Mouse (Mus musculus) CD4-positive, CD25-positive, alpha-beta regulatory T cell, adult 2 months (primary cell): ENCODE measurements at regions not wholly inside any gene's neighbourhood (a gene's known extent, or its start where the extent isn't known, plus 50 kb on each side); places are given as distances from the start of the nearest gene placed in this dataset.

Experiments used
- DNase-seq: peaks from one replicate; pipeline ENCODE4 v3.0.0-alpha.2; 2012; ENCODE audit warnings: low read depth, low spot score

DNA sequence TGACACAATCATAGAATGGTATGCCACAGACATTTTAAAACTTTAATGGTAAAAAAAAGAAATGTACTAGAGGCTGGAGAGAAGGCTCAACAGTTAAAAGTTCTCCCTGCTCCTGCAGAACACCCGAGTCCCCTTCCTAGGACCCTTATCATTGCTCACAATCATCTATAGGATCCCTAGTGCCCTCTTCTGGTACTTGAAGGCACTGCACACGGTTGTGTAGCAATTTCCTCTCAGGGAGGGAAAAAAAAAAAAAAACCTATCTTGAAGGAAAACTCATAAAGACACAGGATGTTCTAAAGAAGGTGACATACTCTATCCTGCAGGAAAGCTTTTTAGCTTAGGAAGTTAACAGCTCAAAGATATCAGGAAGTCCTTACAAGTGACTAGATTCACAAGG, 154.4 kb upstream of the Lmcd1 start:
- no peak for DNase-seq

DNA sequence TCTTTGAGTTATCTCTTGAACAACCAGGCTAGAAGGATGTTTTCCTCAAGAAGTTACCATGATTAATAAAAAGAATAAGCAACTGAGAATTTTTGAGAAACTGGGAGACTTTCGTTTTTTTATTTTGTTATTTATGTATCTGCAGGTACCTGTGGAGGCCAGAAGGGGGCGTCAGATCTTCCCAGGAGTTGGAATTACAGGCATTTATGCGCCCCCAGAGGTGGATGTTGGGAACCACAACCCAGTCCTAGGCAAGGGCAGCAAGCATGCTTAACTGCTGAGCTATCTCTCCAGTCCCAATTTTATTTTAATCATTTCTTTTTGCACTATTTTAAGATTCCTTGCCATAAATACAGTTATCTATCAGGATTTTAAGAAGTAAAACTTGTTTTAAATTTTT, 140.0 kb upstream of the Lmcd1 start:
- DNase-seq: no peak

DNA sequence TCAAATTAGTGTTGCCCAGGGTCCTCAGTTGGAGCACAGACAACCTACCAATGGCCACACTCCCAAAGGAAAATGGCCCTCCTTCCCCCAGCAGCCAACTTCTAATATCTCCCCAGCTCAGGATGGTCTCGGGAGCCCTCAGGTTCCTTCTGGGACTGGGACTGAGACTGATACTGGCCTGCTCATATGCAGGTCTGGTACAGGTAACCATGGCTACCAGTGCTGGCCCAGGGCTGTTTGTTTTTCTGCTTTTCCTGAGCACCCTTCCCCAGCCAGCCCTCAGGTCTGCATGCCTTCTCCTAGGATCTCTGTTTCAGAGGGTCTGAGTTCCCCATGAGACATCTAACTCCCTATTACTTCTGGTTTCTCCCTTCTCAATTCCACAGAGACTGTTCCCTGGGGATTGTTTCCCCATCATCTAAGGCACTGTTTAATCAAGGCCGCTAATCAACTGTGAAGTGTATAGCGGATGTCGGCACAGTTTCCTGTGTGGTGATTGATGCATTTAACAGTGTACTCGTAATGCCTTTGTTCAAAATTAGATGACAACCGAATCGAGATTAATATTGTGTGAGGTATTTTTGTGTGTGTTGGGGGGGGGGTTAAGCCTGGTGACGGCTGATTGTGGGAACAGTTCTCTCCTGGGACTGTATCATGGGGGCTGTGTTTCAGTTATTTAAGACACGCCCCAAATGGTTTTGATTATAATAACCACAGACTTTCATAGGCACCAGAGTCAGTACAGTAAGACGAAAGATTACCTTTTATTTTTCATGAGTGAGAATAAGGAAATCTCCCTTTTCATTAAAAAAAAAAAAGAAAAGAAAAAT, 120.8 kb upstream of the Lmcd1 start:
- no peak for DNase-seq

DNA sequence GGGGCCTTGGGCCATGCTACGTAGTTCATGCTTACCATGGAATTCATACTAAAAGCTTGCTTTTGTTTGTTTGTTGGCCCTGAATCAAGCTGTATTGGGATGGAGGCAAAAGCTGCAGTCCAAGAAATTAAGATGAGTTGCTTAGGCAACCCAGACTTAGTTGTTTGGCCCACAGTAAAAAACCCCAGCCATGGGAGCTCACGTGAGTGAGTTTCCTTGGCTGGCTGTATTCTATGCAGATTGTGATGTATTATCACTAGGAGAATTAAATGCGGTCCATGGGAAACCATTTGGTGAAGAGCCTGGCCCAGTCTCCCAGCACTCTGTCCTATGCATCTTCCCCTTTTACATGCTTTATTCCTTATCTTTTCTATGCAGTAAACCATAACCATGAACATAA, 106.1 kb upstream of the Lmcd1 start:
- no peak for DNase-seq

GRCm38 (mm10) chr6:112176344-112176743, 97.2 kb upstream of the Lmcd1 start:
- no peak for DNase-seq

- no peak for DNase-seq
Measured at GRCm38 (mm10) chr6:112187636-112188035, 85.9 kb upstream of the Lmcd1 start.

DNA sequence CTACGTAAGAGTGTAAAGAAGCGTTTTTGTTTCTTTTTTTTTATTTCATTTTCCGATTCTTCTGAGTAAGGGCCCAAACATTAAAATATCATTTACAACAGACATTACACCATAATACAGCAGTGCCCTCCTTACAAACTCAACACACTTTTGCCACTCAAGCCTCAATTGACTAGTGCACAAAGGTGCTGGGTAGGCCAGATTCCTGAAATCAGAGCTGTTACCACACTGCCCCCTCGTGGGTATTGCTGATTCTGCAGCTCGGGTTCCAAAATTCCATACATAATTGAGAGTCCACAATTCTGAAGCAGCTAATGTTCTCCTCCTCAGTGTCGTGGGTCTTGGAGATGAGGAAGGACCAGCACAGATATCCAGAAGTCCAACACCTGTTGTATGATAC, 82.5 kb upstream of the Lmcd1 start:
- peak; percentile 12 for DNase-seq

GRCm38 (mm10) chr6:112197445-112197844, 76.1 kb upstream of the Lmcd1 start:
- DNase-seq: peak; percentile 47

GRCm38 (mm10) chr6:112199241-112199640, 74.3 kb upstream of the Lmcd1 start:
- no peak for DNase-seq

GRCm38 (mm10) chr6:112202120-112202519, 71.4 kb upstream of the Lmcd1 start:
- DNase-seq: no peak

DNA sequence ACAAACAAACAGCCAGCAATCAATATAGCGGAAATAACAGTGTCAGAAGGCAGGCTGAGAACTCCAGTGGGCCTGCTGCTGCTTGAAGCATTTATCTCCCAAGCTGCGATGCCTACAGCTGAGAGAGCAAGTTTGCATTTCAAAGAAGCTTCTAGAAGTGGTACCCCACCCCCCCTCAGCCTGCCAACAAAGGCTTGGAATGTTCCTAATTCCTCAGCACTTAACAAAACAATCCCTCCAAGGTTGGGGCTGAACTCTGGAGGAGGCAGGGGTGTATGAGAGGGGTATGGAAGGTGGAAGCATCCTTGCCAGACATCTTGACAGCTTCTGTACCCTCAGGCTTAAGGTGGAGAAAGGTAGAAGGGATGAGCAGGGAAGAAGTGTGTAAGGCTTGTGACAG, 70.2 kb upstream of the Lmcd1 start:
- DNase-seq: no peak

- no peak for DNase-seq
Measured at GRCm38 (mm10) chr6:112204956-112205355, 68.6 kb upstream of the Lmcd1 start.

DNA sequence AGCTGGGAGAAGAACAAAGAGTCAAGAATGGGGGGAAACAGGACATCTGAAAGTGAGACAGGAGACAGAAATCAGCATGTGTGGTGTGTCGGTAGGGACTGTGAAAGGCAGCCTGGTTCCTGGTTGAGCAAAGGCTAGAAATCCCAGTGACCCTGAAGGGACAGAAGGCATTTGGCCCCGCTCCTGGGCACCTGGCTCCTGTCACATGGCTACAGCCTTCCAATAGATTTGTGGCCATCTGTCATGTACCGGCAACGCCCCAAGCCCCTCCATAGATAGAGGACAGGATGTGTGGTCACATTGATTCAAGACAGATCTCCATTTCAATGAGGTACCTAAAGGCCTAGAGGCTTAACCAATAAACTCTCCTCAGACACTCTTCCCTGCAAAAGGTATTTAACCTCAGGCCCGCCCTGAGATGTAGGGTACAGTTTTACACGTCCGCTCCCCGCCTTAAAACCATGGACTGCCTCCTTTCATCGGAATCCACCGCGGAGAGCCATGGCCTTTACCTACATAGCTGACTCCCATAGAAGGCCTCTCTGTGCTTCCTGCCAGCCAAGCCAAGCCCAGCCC, 68.0 kb upstream of the Lmcd1 start:
- no peak for DNase-seq

DNA sequence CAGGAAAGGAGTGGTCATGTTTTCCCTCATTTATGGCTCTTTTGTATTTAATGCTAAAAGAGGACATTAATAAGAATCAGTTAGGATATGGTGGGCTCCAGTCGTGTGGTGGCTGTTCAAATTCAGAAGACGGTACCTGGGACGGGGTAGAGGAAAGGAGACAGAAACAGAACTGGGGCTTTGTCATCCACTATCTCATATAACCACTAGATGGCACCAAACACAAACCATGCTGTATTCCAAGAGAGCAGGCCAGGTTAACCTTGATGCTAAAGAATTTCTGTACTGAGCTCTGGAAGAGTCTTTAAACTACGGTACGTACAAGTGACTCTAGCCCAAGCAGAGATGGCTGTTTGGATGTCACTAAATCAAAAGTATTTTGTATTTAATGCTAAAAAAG, 66.3 kb upstream of the Lmcd1 start:
- DNase-seq: peak; percentile 32

DNA sequence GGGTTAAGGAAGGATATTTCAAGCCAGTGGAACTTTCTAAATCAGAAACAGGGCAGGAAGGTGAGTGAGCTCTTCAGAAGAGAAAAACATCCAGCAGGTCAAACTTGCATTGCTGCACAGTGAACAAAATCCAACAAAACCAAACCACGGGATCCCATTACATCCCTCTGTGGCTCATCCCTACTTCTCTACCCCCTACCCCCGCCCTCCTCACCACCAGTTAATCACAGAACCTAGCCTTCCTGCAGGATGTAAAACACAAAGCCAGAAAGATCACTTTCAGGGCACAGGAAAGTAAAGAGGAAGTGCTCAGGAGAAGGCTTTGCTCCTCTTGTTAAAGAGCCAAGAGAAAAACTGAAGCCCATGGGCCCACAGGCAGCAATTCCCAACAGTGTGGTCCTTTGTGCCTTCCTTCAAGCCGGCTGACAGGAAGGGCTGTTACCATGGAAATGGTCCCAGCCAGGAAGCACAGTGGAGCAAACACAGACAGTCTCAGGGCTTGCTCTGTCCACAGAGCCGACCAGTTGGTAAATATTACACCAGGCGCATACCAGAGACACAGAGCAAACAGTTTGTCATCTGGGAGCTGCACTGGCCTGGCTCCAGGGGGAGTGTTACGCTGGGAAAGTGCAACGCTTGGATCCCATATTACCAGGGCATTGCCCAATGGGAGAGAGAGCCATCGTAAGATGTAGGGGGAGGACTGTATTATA, 63.2 kb upstream of the Lmcd1 start:
- no peak for DNase-seq

- no peak for DNase-seq
Measured at GRCm38 (mm10) chr6:112216868-112217267, 56.7 kb upstream of the Lmcd1 start.

DNA sequence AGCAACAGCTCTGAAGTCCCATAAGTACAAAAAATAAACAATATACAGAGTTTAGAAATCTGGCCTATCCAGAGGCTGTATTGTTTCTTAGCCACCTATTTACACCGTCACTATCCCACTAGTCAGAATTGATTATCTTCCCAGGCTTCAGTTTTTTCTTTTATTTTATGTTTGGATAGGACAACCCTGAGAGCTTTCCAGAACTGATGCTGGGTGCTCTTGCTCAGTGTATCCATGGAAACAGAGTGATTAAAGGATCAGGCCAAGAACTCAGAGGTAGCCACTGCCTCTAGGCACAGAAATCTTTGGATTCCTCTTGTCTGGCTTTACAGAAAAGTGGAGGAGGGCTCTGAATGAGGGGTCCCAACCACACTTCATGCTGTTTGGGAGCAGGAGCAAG, 55.3 kb upstream of the Lmcd1 start:
- DNase-seq: no peak

DNA sequence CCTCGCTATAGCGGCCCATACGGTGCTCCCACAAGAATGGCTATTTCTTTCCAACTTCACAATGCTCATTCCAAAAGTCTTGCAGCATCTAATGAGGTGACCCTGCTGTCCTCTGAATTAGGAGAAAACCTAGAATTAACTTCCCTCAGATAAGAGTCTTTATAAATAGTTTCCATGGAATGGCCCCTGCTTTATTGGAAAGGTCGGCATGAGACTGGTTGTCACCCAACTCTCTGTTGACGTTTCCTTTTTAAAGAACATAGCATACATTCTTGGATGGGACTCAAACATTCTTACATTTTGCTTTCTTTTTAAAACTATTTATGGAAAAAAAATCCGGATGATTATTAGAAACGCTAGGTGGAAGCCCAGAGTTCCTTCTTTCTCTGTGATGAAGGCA, 53.9 kb upstream of the Lmcd1 start:
- DNase-seq: no peak

- no peak for DNase-seq
Measured at GRCm38 (mm10) chr6:112220149-112220548, 53.4 kb upstream of the Lmcd1 start.

DNA sequence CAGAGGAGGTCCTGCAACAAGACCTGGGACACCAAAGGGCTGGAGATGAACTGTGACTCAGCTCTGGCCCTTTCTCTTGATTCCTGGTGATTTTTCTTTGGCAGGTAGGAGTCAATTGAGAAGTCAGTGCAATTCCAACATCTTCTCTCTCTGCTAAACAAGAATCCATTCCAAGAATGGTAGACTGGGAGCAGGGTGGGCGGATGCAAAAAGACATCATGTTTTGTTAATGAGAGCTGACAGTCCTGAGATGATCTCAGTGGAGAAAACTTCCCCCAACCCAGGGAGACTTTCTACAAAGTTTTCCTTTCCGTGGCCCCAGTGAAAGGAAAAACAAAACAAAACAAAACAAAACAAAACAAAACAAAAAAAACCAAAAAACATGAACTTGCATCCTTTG, 52.2 kb upstream of the Lmcd1 start:
- no peak for DNase-seq

DNA sequence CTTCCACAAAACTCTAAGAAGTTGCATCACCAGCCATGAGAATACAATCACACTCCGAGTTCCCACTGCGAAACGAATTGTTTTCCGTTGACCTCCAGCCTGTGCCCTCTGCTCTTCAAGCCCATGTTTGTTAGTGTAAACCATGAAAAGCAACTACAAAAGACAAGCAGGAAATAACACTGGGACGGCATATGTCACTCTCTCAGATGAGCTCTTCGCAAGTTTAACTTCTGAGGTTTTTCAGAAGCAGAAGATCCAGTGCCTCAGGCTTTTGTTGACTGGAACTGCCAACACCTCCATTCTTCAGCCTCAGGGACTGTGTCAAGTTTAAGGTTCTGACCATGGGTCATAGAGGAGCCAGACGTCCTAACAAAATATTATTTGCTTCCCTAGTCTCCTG, 50.2 kb upstream of the Lmcd1 start:
- DNase-seq: no peak
